In the genomic region with DNA sequence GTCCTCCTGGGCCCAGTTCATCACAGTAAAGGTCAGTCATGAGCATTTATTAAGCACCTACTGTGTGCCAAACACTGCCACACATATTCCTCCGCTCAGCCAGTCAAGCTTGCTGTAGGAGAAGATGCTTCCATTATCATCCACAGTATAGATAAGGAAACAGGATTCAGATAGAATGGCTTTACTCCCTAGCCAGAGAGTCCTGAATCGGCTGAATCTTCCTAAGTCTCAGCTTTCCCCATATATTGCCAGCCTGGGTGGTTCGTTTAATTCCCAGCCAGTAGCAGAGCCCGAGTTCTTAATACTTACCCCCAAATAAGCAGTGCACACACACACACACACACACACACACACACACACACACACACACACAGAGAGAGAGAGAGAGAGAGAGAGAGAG, we compare ENCODE assay signal across 16 mouse cellular contexts. TPM values are rescaled to one million over a fixed set of nuclear protein-coding genes. Genes with fewer than 3 reads are reported as not detected.
A peak's percentile ranks its signal among the peaks of the same experiment; 100 is the strongest.
DNase-seq lines count a peak whose midpoint lies in the region; ATAC-seq and TF ChIP-seq lines count a peak whose summit lies in the region.
"Had no signal": no experiment of that assay in that cellular context is flagged by ENCODE, and none has a peak within 500 bp of the region (broad histone marks: within the 10 kb centered on the region; RNA-seq: fewer than 3 reads in every experiment).

No protein-coding gene starts in this region.

- WGBS in intestine, embryonic 14.5 days: 43% methylated on average over 4 of the region's 4 CpGs
- 61% methylated on average over 4 of the region's 4 CpGs for WGBS in intestine, postnatal 0 days
- WGBS in hindbrain, embryonic 11.5 days: 62% methylated on average over 4 of the region's 4 CpGs
- 38% methylated on average over 4 of the region's 4 CpGs for whole genome bisulfite sequencing in midbrain, embryonic 11.5 days
- 35% methylated on average over 4 of the region's 4 CpGs for WGBS in neural tube, embryonic 15.5 days
- 63% methylated on average over 4 of the region's 4 CpGs for WGBS in liver, postnatal 0 days (ENCODE audit: insufficient replicate concordance)

- H3K27me3 ChIP-seq in intestine, embryonic 14.5 days (replicated peaks; ENCODE audit: control insufficient read depth, insufficient read depth, low read length): no peaks in the 10 kb centered on the region
- H3K27me3 ChIP-seq in intestine, postnatal 0 days (replicated peaks; ENCODE audit: control insufficient read depth, insufficient read depth, low read length): no peaks in the 10 kb centered on the region
- H3K27me3 ChIP-seq in hindbrain, embryonic 11.5 days (ENCODE audit: control insufficient read depth, insufficient read depth, low read length): no peaks in the 10 kb centered on the region
- no peaks in the 10 kb centered on the region for H3K27me3 ChIP-seq in midbrain, embryonic 11.5 days (ENCODE audit: control insufficient read depth, insufficient read depth, low read length)
- H3K27me3 ChIP-seq in neural tube, embryonic 15.5 days (replicated peaks): no peaks in the 10 kb centered on the region
- H3K27me3 ChIP-seq in liver, postnatal 0 days (ENCODE audit: insufficient read depth, low read length): no peaks in the 10 kb centered on the region
- H3K27me3 ChIP-seq: limb, embryonic 15.5 days; lung, embryonic 15.5 days had no signal

- ATAC-seq in intestine, embryonic 14.5 days (replicated peaks; ENCODE audit: low FRiP score, low TSS enrichment, low read depth): no peak
- ATAC-seq in intestine, postnatal 0 days: no peak
- ATAC-seq in hindbrain, embryonic 11.5 days (ENCODE audit: low FRiP score): no peak
- ATAC-seq in midbrain, embryonic 11.5 days (ENCODE audit: low FRiP score): no peak
- ATAC-seq in neural tube, embryonic 15.5 days (ENCODE audit: low FRiP score): no peak
- no peak for ATAC-seq in liver, postnatal 0 days

- H3K36me3 ChIP-seq in intestine, embryonic 14.5 days (ENCODE audit: control insufficient read depth, insufficient read depth, low read length): no peaks in the 10 kb centered on the region
- H3K36me3 ChIP-seq in intestine, postnatal 0 days (ENCODE audit: control insufficient read depth, insufficient read depth): no peaks in the 10 kb centered on the region
- H3K36me3 ChIP-seq in hindbrain, embryonic 11.5 days (ENCODE audit: control insufficient read depth, insufficient read depth, low read length): no peaks in the 10 kb centered on the region
- H3K36me3 ChIP-seq in midbrain, embryonic 11.5 days (ENCODE audit: control insufficient read depth, insufficient read depth, low read length): no peaks in the 10 kb centered on the region
- no peaks in the 10 kb centered on the region for H3K36me3 ChIP-seq in neural tube, embryonic 15.5 days
- no peaks in the 10 kb centered on the region for H3K36me3 ChIP-seq in liver, postnatal 0 days (replicated peaks; ENCODE audit: insufficient read depth, low read length)
- H3K36me3 ChIP-seq: limb, embryonic 15.5 days; lung, embryonic 15.5 days had no signal

- TF ChIP-seq EP300 in liver, postnatal 0 days (IDR thresholded peaks at IDR 0.05; ENCODE audit: low read depth): no peak

- no peaks in the 10 kb centered on the region for H3K9me3 ChIP-seq in intestine, embryonic 14.5 days (ENCODE audit: control insufficient read depth, low read length)
- no peaks in the 10 kb centered on the region for H3K9me3 ChIP-seq in intestine, postnatal 0 days (ENCODE audit: control insufficient read depth)
- H3K9me3 ChIP-seq in hindbrain, embryonic 11.5 days (ENCODE audit: control insufficient read depth, low read length): no peaks in the 10 kb centered on the region
- H3K9me3 ChIP-seq in midbrain, embryonic 11.5 days (ENCODE audit: control insufficient read depth, low read length): no peaks in the 10 kb centered on the region
- no peaks in the 10 kb centered on the region for H3K9me3 ChIP-seq in neural tube, embryonic 15.5 days (replicated peaks)
- no peaks in the 10 kb centered on the region for H3K9me3 ChIP-seq in liver, postnatal 0 days (ENCODE audit: low read length)
- H3K9me3 ChIP-seq: limb, embryonic 15.5 days; lung, embryonic 15.5 days; megakaryocyte, embryonic 14.5 days had no signal

- H3K4me1 ChIP-seq in intestine, embryonic 14.5 days (replicated peaks; ENCODE audit: control insufficient read depth, insufficient read depth, low read length): peaks cover 66% of the 10 kb centered on the region
- no peaks in the 10 kb centered on the region for H3K4me1 ChIP-seq in intestine, postnatal 0 days (replicated peaks; ENCODE audit: control insufficient read depth, insufficient read depth, low read length)
- H3K4me1 ChIP-seq in hindbrain, embryonic 11.5 days (replicated peaks; ENCODE audit: control insufficient read depth, insufficient read depth, low read length): peaks cover 52% of the 10 kb centered on the region
- peaks cover 93% of the 10 kb centered on the region for H3K4me1 ChIP-seq in midbrain, embryonic 11.5 days (ENCODE audit: control insufficient read depth, insufficient read depth, low read length)
- peaks cover 84% of the 10 kb centered on the region for H3K4me1 ChIP-seq in neural tube, embryonic 15.5 days
- no peaks in the 10 kb centered on the region for H3K4me1 ChIP-seq in liver, postnatal 0 days (ENCODE audit: insufficient read depth)

- H3K4me2 ChIP-seq in intestine, embryonic 14.5 days (ENCODE audit: low read length): no peak overlapping the region
- H3K4me2 ChIP-seq in intestine, postnatal 0 days (replicated peaks; ENCODE audit: low read depth): no peak overlapping the region
- no peak overlapping the region for H3K4me2 ChIP-seq in hindbrain, embryonic 11.5 days (replicated peaks; ENCODE audit: low read depth, low read length)
- no peak overlapping the region for H3K4me2 ChIP-seq in midbrain, embryonic 11.5 days
- H3K4me2 ChIP-seq in neural tube, embryonic 15.5 days: no peak overlapping the region
- H3K4me2 ChIP-seq in liver, postnatal 0 days (ENCODE audit: low read depth, low read length): no peak overlapping the region
- H3K4me2 ChIP-seq: limb, embryonic 15.5 days; lung, embryonic 15.5 days had no signal

- no peak overlapping the region for H3K4me3 ChIP-seq in intestine, embryonic 14.5 days (ENCODE audit: low read depth, low read length)
- no peak overlapping the region for H3K4me3 ChIP-seq in intestine, postnatal 0 days (ENCODE audit: low read depth, low read length)
- no peak overlapping the region for H3K4me3 ChIP-seq in hindbrain, embryonic 11.5 days (ENCODE audit: low read depth, low read length)
- no peak overlapping the region for H3K4me3 ChIP-seq in midbrain, embryonic 11.5 days (ENCODE audit: low read depth, low read length)
- H3K4me3 ChIP-seq in neural tube, embryonic 15.5 days (replicated peaks): no peak overlapping the region
- no peak overlapping the region for H3K4me3 ChIP-seq in liver, postnatal 0 days (ENCODE audit: low read depth, low read length)
- H3K4me3 ChIP-seq: left cerebral cortex, adult 2 months; limb, embryonic 15.5 days; lung, embryonic 15.5 days; megakaryocyte, embryonic 14.5 days had no signal

- 0 out of 2 replicates have a peak overlapping the region, but pooled peaks have one; percentile 64 for H3K27ac ChIP-seq in intestine, embryonic 14.5 days (ENCODE audit: low read depth)
- no peak overlapping the region for H3K27ac ChIP-seq in intestine, postnatal 0 days (ENCODE audit: low read depth, low read length)
- H3K27ac ChIP-seq in hindbrain, embryonic 11.5 days (ENCODE audit: low read depth, low read length): peak overlapping the region; percentile 79
- H3K27ac ChIP-seq in midbrain, embryonic 11.5 days (ENCODE audit: low read depth, low read length): peak overlapping the region; percentile 26
- H3K27ac ChIP-seq in neural tube, embryonic 15.5 days (replicated peaks): peak overlapping the region; percentile 79
- no peak overlapping the region for H3K27ac ChIP-seq in liver, postnatal 0 days (ENCODE audit: low read depth)
- H3K27ac ChIP-seq: left cerebral cortex, adult 2 months; limb, embryonic 15.5 days; lung, embryonic 15.5 days had no signal

- TF ChIP-seq CTCF in intestine, postnatal 0 days (IDR thresholded peaks at IDR 0.05; ENCODE audit: low read depth): no peak
- no peak for TF ChIP-seq CTCF in liver, postnatal 0 days (IDR thresholded peaks at IDR 0.05; ENCODE audit: low read depth)

- no peak overlapping the region for H3K9ac ChIP-seq in intestine, embryonic 14.5 days (ENCODE audit: low read length)
- H3K9ac ChIP-seq in intestine, postnatal 0 days (ENCODE audit: low read depth, low read length): no peak overlapping the region
- peak overlapping the region; percentile 32; the same call in 1 of the 2 replicates for H3K9ac ChIP-seq in hindbrain, embryonic 11.5 days (ENCODE audit: low read depth, low read length)
- peak overlapping the region; percentile 24; the same call in 1 of the 2 replicates for H3K9ac ChIP-seq in midbrain, embryonic 11.5 days (ENCODE audit: low read length)
- H3K9ac ChIP-seq in neural tube, embryonic 15.5 days (replicated peaks): no peak overlapping the region
- H3K9ac ChIP-seq in liver, postnatal 0 days (replicated peaks): no peak overlapping the region
- H3K9ac ChIP-seq: limb, embryonic 15.5 days; lung, embryonic 15.5 days had no signal

- no peak for DNase-seq in intestine, embryonic 14.5 days (ENCODE audit: low spot score)
- DNase-seq in hindbrain, embryonic 11.5 days (ENCODE audit: low spot score): no peak
- no peak for DNase-seq in midbrain, embryonic 11.5 days (ENCODE audit: low spot score, missing footprints)
- no peak for DNase-seq in testis, postnatal 10 days (ENCODE audit: low spot score)
- DNase-seq in embryo, embryonic 10 days (ENCODE audit: low spot score): no peak
- DNase-seq in liver, postnatal 0 days: no peak
- DNase-seq: adrenal gland, adult 8-10 months; heart, postnatal 4 days; kidney, adult 8-10 months; thymus, adult 18-20 months had no signal

RNA-seq across cellular contexts. Expression of gene Tspan18, which starts 47.6 kb away (rescaled TPM):
- 36.1 and 41.0 TPM in 2 replicates for polyA plus RNA-seq in intestine, embryonic 14.5 days (2014; fragmentation: Nextera tagmentation; extraction: Ambion mirVana)
- 12.2 and 18.0 TPM in 2 replicates for polyA plus RNA-seq in intestine, postnatal 0 days (2015; fragmentation: Nextera tagmentation; extraction: Ambion mirVana)
- polyA plus RNA-seq in hindbrain, embryonic 11.5 days (2014; fragmentation: Nextera tagmentation; extraction: Ambion mirVana): 61.0 and 71.4 TPM in 2 replicates
- polyA plus RNA-seq in midbrain, embryonic 11.5 days (2014; fragmentation: Nextera tagmentation; extraction: Ambion mirVana): 47.9 and 48.7 TPM in 2 replicates
- 22.0 and 29.3 TPM in 2 replicates for polyA plus RNA-seq in neural tube, embryonic 15.5 days (2015; fragmentation: Nextera tagmentation; extraction: Ambion mirVana)
- polyA plus RNA-seq in liver, postnatal 0 days (2015; fragmentation: Nextera tagmentation; extraction: Ambion mirVana): 2.6 and 2.8 TPM in 2 replicates

Comparison
In these comparisons a context has a peak if more than half of its experiments do, and no peak if none do; other contexts are left out.
1. H3K27ac ChIP-seq: peak in intestine, embryonic 14.5 days (single experiment), hindbrain, embryonic 11.5 days (single experiment), midbrain, embryonic 11.5 days (single experiment) and neural tube, embryonic 15.5 days (single experiment); none in intestine, postnatal 0 days (single experiment) and liver, postnatal 0 days (single experiment).
2. H3K9ac ChIP-seq: peak in hindbrain, embryonic 11.5 days (single experiment) and midbrain, embryonic 11.5 days (single experiment); none in intestine, embryonic 14.5 days (single experiment), intestine, postnatal 0 days (single experiment), neural tube, embryonic 15.5 days (single experiment) and liver, postnatal 0 days (single experiment).